ENCODE assay signal across 18 mouse cellular contexts in genomic region chr12:80879267-80879666, GRCm38 (mm10).
DNase-seq lines count a peak whose midpoint lies in the region; ATAC-seq and TF ChIP-seq lines count a peak whose summit lies in the region.
"Had no signal": no experiment of that assay in that cellular context is flagged by ENCODE, and none has a peak within 500 bp of the region (broad histone marks: within the 10 kb centered on the region; RNA-seq: fewer than 3 reads in every experiment).

No protein-coding gene starts in this region.

- no peak overlapping the region for H3ac ChIP-seq in myocyte (ENCODE audit: control insufficient read depth, insufficient read length)

- no peak for DNase-seq in frontal cortex, postnatal 25 days (ENCODE audit: low spot score in 2 of 2)
- DNase-seq in lung, postnatal 10 days: no peak
- DNase-seq in adipocyte (ENCODE audit: low spot score): peak; percentile 26
- DNase-seq in left cerebral cortex, postnatal 10 days (ENCODE audit: extremely low spot score in 1 of 2, low spot score in 2 of 2): no peak
- DNase-seq: adrenal gland, adult 8-10 months; B cell, adult 2 months; left cerebral cortex, postnatal 4 days; liver, embryonic 13.5 days; lung, postnatal 14 days; right cerebral cortex, postnatal 14 days; thymus, adult 2 months had no signal

- no peak overlapping the region for H3K4me3 ChIP-seq in lung, embryonic 15.5 days
- no peak overlapping the region for H3K4me3 ChIP-seq in myocyte
- H3K4me3 ChIP-seq in intestine, embryonic 16.5 days (ENCODE audit: low read length): no peak overlapping the region
- H3K4me3 ChIP-seq: forebrain, embryonic 13.5 days; hindbrain, embryonic 13.5 days; intestine, embryonic 15.5 days; liver, embryonic 13.5 days had no signal

- H3K27ac ChIP-seq in lung, embryonic 15.5 days: 0 out of 2 replicates have a peak overlapping the region, but pooled peaks have one; percentile 22
- no peak overlapping the region for H3K27ac ChIP-seq in intestine, embryonic 16.5 days (ENCODE audit: low read length)
- H3K27ac ChIP-seq: hindbrain, embryonic 13.5 days; liver, embryonic 13.5 days had no signal

- H3K36me3 ChIP-seq in lung, embryonic 15.5 days: peaks cover 13% of the 10 kb centered on the region
- peaks cover 21% of the 10 kb centered on the region for H3K36me3 ChIP-seq in myocyte (ENCODE audit: control insufficient read depth, insufficient read depth)
- peaks cover 9% of the 10 kb centered on the region; the same call in 1 of the 2 replicates for H3K36me3 ChIP-seq in intestine, embryonic 16.5 days (ENCODE audit: control insufficient read depth, insufficient read depth, low read length)

- no peaks in the 10 kb centered on the region for H3K79me2 ChIP-seq in myocyte (ENCODE audit: control insufficient read depth, insufficient read depth)

- intact Hi-C loops in left cerebral cortex, postnatal 10 days (cut with DNase I): no loop called here

- H3K4me2 ChIP-seq in lung, embryonic 15.5 days: no peak overlapping the region
- peak overlapping the region; percentile 37 for H3K4me2 ChIP-seq in myocyte (ENCODE audit: low read depth)
- H3K4me2 ChIP-seq in intestine, embryonic 16.5 days (ENCODE audit: low read depth, low read length): no peak overlapping the region
- H3K4me2 ChIP-seq: forebrain, embryonic 13.5 days; hindbrain, embryonic 13.5 days; intestine, embryonic 15.5 days; liver, embryonic 13.5 days had no signal

- H3K9me3 ChIP-seq in lung, embryonic 15.5 days: no peaks in the 10 kb centered on the region
- H3K9me3 ChIP-seq in intestine, embryonic 16.5 days (ENCODE audit: control insufficient read depth, low read length): no peaks in the 10 kb centered on the region
- H3K9me3 ChIP-seq: forebrain, embryonic 13.5 days; hindbrain, embryonic 13.5 days; intestine, embryonic 15.5 days; liver, embryonic 13.5 days had no signal

- no peak overlapping the region for H3K9ac ChIP-seq in lung, embryonic 15.5 days
- H3K9ac ChIP-seq in intestine, embryonic 16.5 days (ENCODE audit: low read depth, low read length): no peak overlapping the region
- H3K9ac ChIP-seq: forebrain, embryonic 13.5 days; hindbrain, embryonic 13.5 days; intestine, embryonic 15.5 days; liver, embryonic 13.5 days had no signal

- ATAC-seq in frontal cortex, adult (ENCODE audit: low TSS enrichment): peak; percentile 35; the same call in 1 of the 2 replicates
- ATAC-seq in lung, embryonic 15.5 days (ENCODE audit: borderline replicate concordance, extremely low read depth, low FRiP score, low TSS enrichment): no peak
- ATAC-seq in intestine, embryonic 16.5 days: no peak
- ATAC-seq: forebrain, embryonic 13.5 days; intestine, embryonic 15.5 days had no signal

- TF ChIP-seq POLR2A in myocyte (IDR thresholded peaks at IDR 0.05; ENCODE audit: insufficient read length, low read depth): no peak

- no peaks in the 10 kb centered on the region for H3K27me3 ChIP-seq in lung, embryonic 15.5 days
- no peaks in the 10 kb centered on the region for H3K27me3 ChIP-seq in myocyte (ENCODE audit: control insufficient read depth, insufficient read depth, insufficient read length)
- H3K27me3 ChIP-seq in intestine, embryonic 16.5 days (replicated peaks; ENCODE audit: control insufficient read depth, insufficient read depth, low read length): no peaks in the 10 kb centered on the region
- H3K27me3 ChIP-seq: forebrain, embryonic 13.5 days; hindbrain, embryonic 13.5 days; intestine, embryonic 15.5 days; liver, embryonic 13.5 days had no signal

- 48% methylated on average over 4 of the region's 4 CpGs for WGBS in lung, embryonic 15.5 days
- WGBS in intestine, embryonic 16.5 days: 57% methylated on average over 4 of the region's 4 CpGs

- H3K4me1 ChIP-seq in lung, embryonic 15.5 days: peaks cover 6% of the 10 kb centered on the region
- peaks cover 9% of the 10 kb centered on the region for H3K4me1 ChIP-seq in intestine, embryonic 16.5 days (ENCODE audit: control insufficient read depth, insufficient read depth, low read length)
- H3K4me1 ChIP-seq: hindbrain, embryonic 13.5 days had no signal

TF ChIP-seq in myocyte, 11 proteins besides CTCF, POLR2A, EP300 and RAD21:
- TF ChIP-seq POLR2AphosphoS2 (IDR thresholded peaks at IDR 0.05; ENCODE audit: insufficient read length, low read depth) (no peak), TCF3 (IDR thresholded peaks at IDR 0.05; ENCODE audit: insufficient read length, low read depth) (peak; percentile 40), MYOD1 (IDR thresholded peaks at IDR 0.05; ENCODE audit: control insufficient read depth in 1 of 3, insufficient read length in 2 of 3, low read depth in 2 of 3) (peak; percentile 65 to 90 (median 89)), E2F4 (IDR thresholded peaks at IDR 0.05; ENCODE audit: insufficient read depth) (no peak), SRF (IDR thresholded peaks at IDR 0.05; ENCODE audit: control insufficient read depth, insufficient read length, low read depth) (no peak), USF1 (IDR thresholded peaks at IDR 0.05; ENCODE audit: low read depth) (no peak), MYOG (IDR thresholded peaks at IDR 0.05; ENCODE audit: control insufficient read depth in 1 of 3, insufficient read depth in 1 of 3, insufficient read length in 2 of 3, low read depth in 2 of 3) (peak; percentile 26 to 96 (median 82)), REST (IDR thresholded peaks at IDR 0.05; ENCODE audit: insufficient read depth, insufficient read length) (no peak), TCF12 (IDR thresholded peaks at IDR 0.05; ENCODE audit: insufficient read depth, poor library complexity, severe bottlenecking) (peak; percentile 96), CEBPB (IDR thresholded peaks at IDR 0.05; ENCODE audit: insufficient read depth, poor library complexity, severe bottlenecking) (peak; percentile 63), MAX (IDR thresholded peaks at IDR 0.05; ENCODE audit: low read depth) (no peak)
